Mouse (Mus musculus): ENCODE data around the gene Nav1. TPM values are rescaled to one million over a fixed set of nuclear protein-coding genes. Genes with fewer than 3 reads are reported as not detected.

Nav1 gene
- total and polyA plus RNA-seq, 2 experiments from 2014 or later, result 46.5 to 99.1 TPM

- TF ChIP-seq CTCF (IDR thresholded peaks at IDR 0.05), result no peak
- no peak overlapping the region for H3K4me3 ChIP-seq (ENCODE audit: low read depth, low read length)
- no peaks in the 10 kb centered on the region for H3K9me3 ChIP-seq (ENCODE audit: low read length)
- peak overlapping the region; percentile 33; the same call in 1 of the 2 replicates for H3K9ac ChIP-seq (replicated peaks; ENCODE audit: low read length, poor library complexity, severe bottlenecking)
- peak overlapping the region; percentile 28 for H3K27ac ChIP-seq (ENCODE audit: low read depth, low read length)
- DNase-seq (ENCODE audit: low spot score) (peak; percentile 86), ATAC-seq (ENCODE audit: low FRiP score) (peak; percentile 72)
- H3K4me1 ChIP-seq (ENCODE audit: insufficient read depth, low read length), result peaks cover 35% of the 10 kb centered on the region
- peak overlapping the region; percentile 22 for H3K4me2 ChIP-seq (ENCODE audit: low read depth, low read length, poor library complexity, severe bottlenecking)
- no peaks in the 10 kb centered on the region for H3K27me3 ChIP-seq (ENCODE audit: insufficient read depth, low read length)
- no peaks in the 10 kb centered on the region; the same call in 1 of the 2 replicates for H3K36me3 ChIP-seq (ENCODE audit: insufficient read depth, low read length)
- WGBS, result 16% methylated on average over 10 of the region's 10 CpGs
These were observed 42.2 kb downstream of the Nav1 start for GRCm38 (mm10) chr1:135564660-135565519.

DNA sequence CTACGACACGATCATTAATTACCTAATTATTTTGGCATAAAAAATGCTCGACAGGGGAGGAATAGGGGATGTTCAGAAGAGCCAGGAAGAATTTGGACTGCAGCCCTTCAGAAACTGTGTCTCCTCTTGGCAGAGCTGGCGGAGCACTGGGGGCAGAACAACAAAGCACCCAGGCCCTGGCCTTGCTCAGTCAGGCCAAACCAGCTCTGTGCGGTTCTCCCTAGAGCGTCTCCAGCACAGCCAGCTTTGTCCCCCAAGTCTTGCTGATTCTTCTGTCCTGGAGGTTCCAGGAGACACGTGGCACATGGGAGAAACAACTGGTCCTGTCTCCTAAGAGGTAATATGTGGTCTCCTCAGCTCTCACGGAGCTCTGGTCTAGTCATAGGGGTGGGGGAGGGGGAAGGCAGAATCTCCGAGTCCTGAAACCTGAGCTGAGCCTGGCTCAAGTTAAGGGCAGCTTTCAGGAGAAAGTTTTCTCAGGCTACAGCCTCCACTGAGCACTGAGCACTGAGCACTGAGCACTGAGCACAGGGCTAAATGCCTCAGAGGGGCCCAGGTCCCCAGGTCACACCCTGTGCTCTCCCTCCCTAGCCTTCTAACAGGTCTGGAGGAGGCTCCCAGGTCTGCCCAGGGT, 43.2 kb downstream of the Nav1 start:
- peak; percentile 42; the same call in 1 of the 2 replicates for ATAC-seq (ENCODE audit: low FRiP score)
- no peak overlapping the region for H3K4me2 ChIP-seq (ENCODE audit: low read depth, low read length, poor library complexity, severe bottlenecking)
- no peaks in the 10 kb centered on the region for H3K9me3 ChIP-seq (ENCODE audit: low read length)
- H3K36me3 ChIP-seq (ENCODE audit: insufficient read depth, low read length), result no peaks in the 10 kb centered on the region; the same call in 1 of the 2 replicates
- H3K9ac ChIP-seq (replicated peaks; ENCODE audit: low read length, poor library complexity, severe bottlenecking), result no peak overlapping the region; the same call in 1 of the 2 replicates
- WGBS, result 41% methylated on average over 9 of the region's 9 CpGs
- H3K27me3 ChIP-seq (ENCODE audit: insufficient read depth, low read length), result no peaks in the 10 kb centered on the region
- peak overlapping the region; percentile 28 for H3K27ac ChIP-seq (ENCODE audit: low read depth, low read length)
- peaks cover 35% of the 10 kb centered on the region for H3K4me1 ChIP-seq (ENCODE audit: insufficient read depth, low read length)
- no peak for TF ChIP-seq CTCF (IDR thresholded peaks at IDR 0.05)
- H3K4me3 ChIP-seq (ENCODE audit: low read depth, low read length), result no peak overlapping the region
- peak; percentile 68 for DNase-seq (ENCODE audit: low spot score)

DNA sequence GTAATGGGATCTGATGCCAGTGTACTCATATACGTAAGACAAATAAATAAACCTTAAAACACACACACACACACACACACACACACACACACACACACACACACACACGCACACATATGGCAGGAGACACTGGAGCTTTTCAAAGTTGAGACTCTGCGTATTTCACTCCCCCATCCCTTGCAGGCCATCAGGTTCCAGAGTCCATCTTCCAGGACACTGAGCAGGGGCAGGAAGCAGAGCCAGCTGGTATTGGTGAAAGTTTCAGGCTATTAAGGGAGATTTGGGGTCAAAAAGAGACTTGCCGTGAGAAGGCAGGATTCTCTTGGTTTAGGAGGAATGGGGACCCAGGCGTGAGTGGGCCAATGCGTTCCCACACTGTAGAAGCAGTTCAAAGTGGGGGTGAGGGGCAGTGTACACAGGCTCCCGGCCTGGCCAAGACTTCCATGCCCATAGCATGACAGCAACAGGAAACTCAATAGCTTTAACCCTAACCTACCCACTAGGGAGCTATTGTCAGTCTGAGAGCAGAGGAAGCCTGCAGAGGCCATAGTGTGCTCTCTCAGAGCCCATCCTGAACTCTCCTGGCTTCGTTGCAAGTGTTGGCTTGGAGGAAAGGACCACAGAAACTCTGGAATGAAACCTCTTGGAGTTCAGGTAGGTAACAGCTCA, 44.0 kb downstream of the Nav1 start:
- 66% methylated on average over 8 of the region's 8 CpGs for WGBS
- no peak overlapping the region for H3K9ac ChIP-seq (replicated peaks; ENCODE audit: low read length, poor library complexity, severe bottlenecking)
- no peak for ATAC-seq (ENCODE audit: low FRiP score)
- H3K4me3 ChIP-seq (ENCODE audit: low read depth, low read length), result no peak overlapping the region
- DNase-seq (ENCODE audit: low spot score), result no peak
- no peaks in the 10 kb centered on the region for H3K27me3 ChIP-seq (ENCODE audit: insufficient read depth, low read length)
- H3K9me3 ChIP-seq (ENCODE audit: low read length), result no peaks in the 10 kb centered on the region
- H3K4me1 ChIP-seq (ENCODE audit: insufficient read depth, low read length), result peaks cover 37% of the 10 kb centered on the region
- H3K27ac ChIP-seq (ENCODE audit: low read depth, low read length), result no peak overlapping the region
- no peak overlapping the region for H3K4me2 ChIP-seq (ENCODE audit: low read depth, low read length, poor library complexity, severe bottlenecking)
- no peak for TF ChIP-seq CTCF (IDR thresholded peaks at IDR 0.05)
- H3K36me3 ChIP-seq (ENCODE audit: insufficient read depth, low read length), result no peaks in the 10 kb centered on the region; the same call in 1 of the 2 replicates

GRCm38 (mm10) chr1:135562115-135562514, 45.0 kb downstream of the Nav1 start:
- Histone ChIP-seq H3K27me3 (ENCODE audit: insufficient read depth, low read length) (no peaks in the 10 kb centered on the region), H3K9ac (replicated peaks; ENCODE audit: low read length, poor library complexity, severe bottlenecking) (no peak overlapping the region), H3K36me3 (ENCODE audit: insufficient read depth, low read length) (no peaks in the 10 kb centered on the region), H3K9me3 (ENCODE audit: low read length) (no peaks in the 10 kb centered on the region), H3K4me3 (ENCODE audit: low read depth, low read length) (no peak overlapping the region), H3K4me1 (ENCODE audit: insufficient read depth, low read length) (peaks cover 39% of the 10 kb centered on the region), H3K4me2 (ENCODE audit: low read depth, low read length, poor library complexity, severe bottlenecking) (no peak overlapping the region), H3K27ac (ENCODE audit: low read depth, low read length) (no peak overlapping the region)
- DNase-seq (ENCODE audit: low spot score) (no peak), ATAC-seq (ENCODE audit: low FRiP score) (no peak)
- TF ChIP-seq CTCF (IDR thresholded peaks at IDR 0.05), result no peak
- 16% methylated on average over 4 of the region's 4 CpGs for WGBS

GRCm38 (mm10) chr1:135561282-135561681, 45.8 kb downstream of the Nav1 start:
- Histone ChIP-seq H3K9ac (replicated peaks; ENCODE audit: low read length, poor library complexity, severe bottlenecking) (no peak overlapping the region; the same call in 1 of the 2 replicates), H3K36me3 (ENCODE audit: insufficient read depth, low read length) (no peaks in the 10 kb centered on the region), H3K4me3 (ENCODE audit: low read depth, low read length) (no peak overlapping the region), H3K27ac (ENCODE audit: low read depth, low read length) (no peak overlapping the region), H3K27me3 (ENCODE audit: insufficient read depth, low read length) (no peaks in the 10 kb centered on the region), H3K4me1 (ENCODE audit: insufficient read depth, low read length) (peaks cover 39% of the 10 kb centered on the region), H3K4me2 (ENCODE audit: low read depth, low read length, poor library complexity, severe bottlenecking) (no peak overlapping the region), H3K9me3 (ENCODE audit: low read length) (no peaks in the 10 kb centered on the region)
- no peak for ATAC-seq (ENCODE audit: low FRiP score)
- no peak for TF ChIP-seq CTCF (IDR thresholded peaks at IDR 0.05)
- DNase-seq (ENCODE audit: low spot score), result no peak
- WGBS, result 13% methylated on average over 5 of the region's 6 CpGs

All from midbrain, postnatal 0 days (tissue).